ENCODE assay signal across 8 mouse cellular contexts in genomic region chr11:64979489-64979845, GRCm38 (mm10). TPM values are rescaled to one million over a fixed set of nuclear protein-coding genes. Genes with fewer than 3 reads are reported as not detected.
DNase-seq lines count a peak whose midpoint lies in the region; ATAC-seq and TF ChIP-seq lines count a peak whose summit lies in the region.

No protein-coding gene starts in this region.

- WGBS in heart, embryonic 16.5 days: 11% methylated on average over 9 of the region's 9 CpGs
- 10% methylated on average over 9 of the region's 9 CpGs for WGBS in forebrain, embryonic 16.5 days
- 13% methylated on average over 9 of the region's 9 CpGs for WGBS in midbrain, embryonic 10.5 days

- in situ Hi-C loops in ES-E14 (cut with MboI; ENCODE audit: low sequenced_read_pairs in 2 of 2, unreplicated experiment in 2 of 2): no loop called here

- H3K4me2 ChIP-seq in heart, embryonic 16.5 days (ENCODE audit: low read depth, low read length): peak overlapping the region; percentile 85
- peak overlapping the region; percentile 81 for H3K4me2 ChIP-seq in forebrain, embryonic 16.5 days (ENCODE audit: low read length)

- ATAC-seq in heart, embryonic 16.5 days (replicated peaks; ENCODE audit: extremely low read depth, insufficient read depth, low FRiP score): no peak
- ATAC-seq in forebrain, embryonic 16.5 days: no peak
- ATAC-seq in megakaryocyte-erythroid progenitor cell, adult 5-6 weeks (replicated peaks; ENCODE audit: low FRiP score, low TSS enrichment, poor library complexity, severe bottlenecking): no peak
- ATAC-seq in activated CD4-positive, CD25-positive, alpha-beta regulatory T cell, adult 4 months: no peak

- H3K4me3 ChIP-seq in heart, embryonic 16.5 days (ENCODE audit: low read length): peak overlapping the region; percentile 87
- H3K4me3 ChIP-seq in ES-E14 (ENCODE audit: insufficient read depth in 1 of 2, low read depth in 1 of 2, low read length in 2 of 2, poor library complexity in 1 of 2, severe bottlenecking in 1 of 2): peak overlapping the region; percentile 75 to 94
- H3K4me3 ChIP-seq in forebrain, embryonic 16.5 days (replicated peaks; ENCODE audit: low read length): peak overlapping the region; percentile 86
- peak overlapping the region; percentile 95 for H3K4me3 ChIP-seq in midbrain, embryonic 10.5 days

- H3K4me1 ChIP-seq in heart, embryonic 16.5 days (ENCODE audit: control insufficient read depth, insufficient read depth, low read length): peaks cover 8% of the 10 kb centered on the region
- H3K4me1 ChIP-seq in ES-E14 (ENCODE audit: control insufficient read depth in 2 of 2, insufficient read depth in 2 of 2, low read length in 2 of 2, poor library complexity in 1 of 2): peaks cover 2 to 3% of the 10 kb centered on the region in 2 experiments; a peak in 2 of 4 replicates
- peaks cover 14% of the 10 kb centered on the region for H3K4me1 ChIP-seq in forebrain, embryonic 16.5 days (replicated peaks; ENCODE audit: control insufficient read depth, insufficient read depth, low read length)
- H3K4me1 ChIP-seq in midbrain, embryonic 10.5 days: peaks cover 19% of the 10 kb centered on the region

- peaks cover 15% of the 10 kb centered on the region; the same call in 1 of the 2 replicates for H3K36me3 ChIP-seq in heart, embryonic 16.5 days (ENCODE audit: control insufficient read depth, insufficient read depth)
- peaks cover 19% of the 10 kb centered on the region for H3K36me3 ChIP-seq in ES-E14 (ENCODE audit: control insufficient read depth, insufficient read depth, low read length, poor library complexity, severe bottlenecking)
- peaks cover 6% of the 10 kb centered on the region; the same call in 1 of the 2 replicates for H3K36me3 ChIP-seq in forebrain, embryonic 16.5 days (ENCODE audit: control insufficient read depth, insufficient read depth)
- peaks cover 42% of the 10 kb centered on the region for H3K36me3 ChIP-seq in midbrain, embryonic 10.5 days

- no peak overlapping the region for H3K27ac ChIP-seq in heart, embryonic 16.5 days (ENCODE audit: low read length)
- H3K27ac ChIP-seq in ES-E14 (ENCODE audit: insufficient read depth, low read depth, low read length, poor library complexity, severe bottlenecking): no peak overlapping the region
- H3K27ac ChIP-seq in forebrain, embryonic 16.5 days (ENCODE audit: low read length): no peak overlapping the region
- H3K27ac ChIP-seq in midbrain, embryonic 10.5 days (replicated peaks): peak overlapping the region; percentile 85

- peak overlapping the region; percentile 85 for H3K9ac ChIP-seq in heart, embryonic 16.5 days (ENCODE audit: low read length)
- peak overlapping the region; percentile 75 for H3K9ac ChIP-seq in ES-E14 (ENCODE audit: insufficient read depth, low read depth, low read length, poor library complexity, severe bottlenecking)
- peak overlapping the region; percentile 75 for H3K9ac ChIP-seq in forebrain, embryonic 16.5 days (replicated peaks; ENCODE audit: low read depth, low read length)

- H3K9me3 ChIP-seq in heart, embryonic 16.5 days (replicated peaks; ENCODE audit: control insufficient read depth, low read length): no peaks in the 10 kb centered on the region
- no peaks in the 10 kb centered on the region for H3K9me3 ChIP-seq in ES-E14 (ENCODE audit: control insufficient read depth, insufficient read depth, low read depth, low read length)
- no peaks in the 10 kb centered on the region for H3K9me3 ChIP-seq in forebrain, embryonic 16.5 days (ENCODE audit: control insufficient read depth, low read length)
- H3K9me3 ChIP-seq in midbrain, embryonic 10.5 days (replicated peaks): no peaks in the 10 kb centered on the region

- no peak for DNase-seq in heart, adult 18-20 months
- no peak for DNase-seq in ES-E14 (ENCODE audit: low read depth, low spot score)
- no peak for DNase-seq in midbrain, embryonic 10.5 days (ENCODE audit: low spot score)
- DNase-seq in thymus, adult 18-20 months: no peak

- no peaks in the 10 kb centered on the region for H3K27me3 ChIP-seq in heart, embryonic 16.5 days (ENCODE audit: control insufficient read depth, insufficient read depth, low read length)
- no peaks in the 10 kb centered on the region; the same call in 1 of the 2 replicates for H3K27me3 ChIP-seq in forebrain, embryonic 16.5 days (replicated peaks; ENCODE audit: control insufficient read depth, insufficient read depth, low read length)
- H3K27me3 ChIP-seq in midbrain, embryonic 10.5 days (ENCODE audit: low read depth, poor library complexity, severe bottlenecking): no peaks in the 10 kb centered on the region

TF ChIP-seq in ES-E14, 5 proteins besides CTCF, POLR2A, EP300 and RAD21:
- no peak for TF ChIP-seq ZC3H11A (IDR thresholded peaks at IDR 0.05; ENCODE audit: borderline replicate concordance, low read depth, low read length)
- no peak for TF ChIP-seq MAFK (IDR thresholded peaks at IDR 0.05; ENCODE audit: insufficient read depth, low read depth, low read length)
- no peak for TF ChIP-seq HCFC1 (IDR thresholded peaks at IDR 0.05; ENCODE audit: borderline replicate concordance, insufficient read depth, low read length)
- TF ChIP-seq CHD2 (IDR thresholded peaks at IDR 0.05; ENCODE audit: low read depth, low read length): no peak
- no peak for TF ChIP-seq ZNF384 (IDR thresholded peaks at IDR 0.05; ENCODE audit: low read depth, low read length)
TF ChIP-seq in ES-E14: peak in this region for 0.

RNA-seq across cellular contexts. Expression of gene Elac2, which starts 0.6 kb away (rescaled TPM):
- 20.1 and 20.7 TPM in 2 replicates for polyA plus RNA-seq in heart, embryonic 16.5 days (2015; fragmentation: Nextera tagmentation; extraction: Ambion mirVana)
- total RNA-seq in heart, adult 18-20 months (2021): 10 to 100 TPM; 19.7 to 19.9 TPM
- 124 and 151 TPM in 2 replicates for total RNA-seq in ES-E14 (2012; rRNA removed)
- 34.3 and 38.2 TPM in 2 replicates for polyA plus RNA-seq in forebrain, embryonic 16.5 days (2015; fragmentation: Nextera tagmentation; extraction: Ambion mirVana)
- 35.6 and 38.7 TPM in 2 replicates for polyA plus RNA-seq in midbrain, embryonic 10.5 days (2016; fragmentation: Nextera tagmentation; extraction: Ambion mirVana)
- total RNA-seq in megakaryocyte-erythroid progenitor cell, adult 5-6 weeks (2014; fragmentation: Nextera tagmentation): 40.9 and 46.6 TPM in 2 replicates
- 49.8 and 59.7 TPM in 2 replicates for total RNA-seq in megakaryocyte-erythroid progenitor cell, adult 5-6 weeks (2017)
- polyA plus RNA-seq in activated CD4-positive, CD25-positive, alpha-beta regulatory T cell, adult 4 months (2017; shearing (Covaris generic)): 10 to 100 TPM in 1 of 2 experiments, 1 to 10 TPM in 1; 9.5 to 10.4 TPM
